Mouse (Mus musculus): ENCODE measurements at regions not wholly inside any gene's neighbourhood (a gene's known extent, or its start where the extent isn't known, plus 50 kb on each side); places are given as distances from the start of the nearest gene placed in this dataset.
A peak's percentile ranks its signal among the peaks of the same experiment; 100 is the strongest.

- DNase-seq = no peak
- intact Hi-C loops (cut with DNase I) = no loop called here
These were observed 77.5 kb upstream of the Tiam2 start for GRCm38 (mm10) chr17:3248875-3249274.

DNA sequence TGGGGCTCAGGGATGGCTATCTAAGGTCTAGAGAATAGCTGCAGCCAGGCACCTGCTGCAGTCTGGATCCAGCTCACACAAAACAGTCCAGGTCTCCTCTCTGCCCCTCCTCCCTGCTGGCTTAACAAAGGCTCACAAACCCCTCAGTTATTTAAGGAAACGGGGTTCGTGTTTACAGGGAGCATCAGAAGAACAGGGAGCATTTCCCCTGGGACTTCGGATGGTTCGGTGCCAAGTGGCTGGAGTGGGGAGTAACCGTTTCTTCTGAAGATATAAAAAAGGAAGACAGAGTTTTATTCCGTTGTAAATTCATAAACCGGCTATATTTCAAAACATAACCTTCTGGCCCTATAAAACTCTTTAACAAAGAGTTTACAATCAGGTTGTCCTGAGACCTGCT lies 77.1 kb upstream of the Tiam2 start:
- intact Hi-C loops (cut with DNase I) = no loop called here

GRCm38 (mm10) chr17:3251176-3251575 lies 75.2 kb upstream of the Tiam2 start:
- intact Hi-C loops (cut with DNase I) = no loop called here
- no peak for DNase-seq

More for the DNA sequence above, 77.1 kb upstream of the Tiam2 start:
- peak; percentile 50 for DNase-seq

DNA sequence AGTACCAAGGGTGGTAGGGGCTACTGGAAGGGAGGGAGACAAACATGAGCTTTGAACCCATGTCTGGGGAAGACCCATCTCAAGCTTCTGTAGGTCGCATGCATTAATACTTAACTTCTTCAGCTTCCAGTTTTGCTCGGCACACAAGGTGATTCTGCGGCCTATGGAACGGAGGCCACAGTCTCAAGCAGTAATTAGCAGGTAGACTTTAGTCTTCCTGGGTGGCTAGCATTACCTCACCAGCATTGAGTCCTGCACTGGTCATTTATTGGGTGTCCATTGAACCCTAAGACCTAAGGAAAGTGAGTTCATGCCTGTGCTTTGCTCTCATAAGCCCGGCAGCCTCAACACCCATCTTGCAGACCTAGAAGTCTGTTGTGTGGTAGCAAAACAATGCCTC lies 74.4 kb upstream of the Tiam2 start:
- intact Hi-C loops (cut with DNase I) = no loop called here
- DNase-seq = no peak

DNA sequence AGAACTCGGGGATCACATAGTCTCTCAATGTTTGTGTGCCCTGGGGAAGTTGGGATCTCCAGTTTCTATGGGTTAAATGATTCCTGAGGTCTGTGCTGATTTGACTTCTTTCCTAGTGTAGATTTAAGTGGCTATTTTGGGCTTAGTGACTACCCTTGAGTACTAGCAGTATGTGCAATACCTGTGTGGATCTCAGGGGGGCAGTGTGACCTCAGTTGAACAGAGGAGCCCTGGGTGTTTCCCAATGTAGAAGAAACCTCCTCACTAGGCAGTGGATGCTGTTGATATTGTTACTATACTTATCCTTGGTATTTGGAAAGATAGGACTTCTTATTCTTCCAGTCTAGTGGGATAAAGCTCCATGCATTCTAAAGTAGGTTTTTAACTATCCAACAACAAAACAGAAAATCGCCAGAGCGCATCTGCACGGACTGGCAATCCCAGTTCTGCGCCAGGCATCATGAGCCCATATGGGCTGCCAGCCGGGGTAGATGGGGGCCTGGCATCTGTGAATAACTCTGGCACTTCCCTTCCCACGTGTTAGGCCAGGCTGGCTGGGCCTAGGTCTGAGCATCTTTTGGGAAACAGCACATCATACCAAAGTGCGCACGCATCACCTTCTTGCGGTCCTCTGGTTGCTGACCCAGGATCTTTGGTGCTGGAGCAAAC lies 72.7 kb upstream of the Tiam2 start:
- peak; percentile 62 for DNase-seq
- intact Hi-C loops (cut with DNase I) = no loop called here

DNA sequence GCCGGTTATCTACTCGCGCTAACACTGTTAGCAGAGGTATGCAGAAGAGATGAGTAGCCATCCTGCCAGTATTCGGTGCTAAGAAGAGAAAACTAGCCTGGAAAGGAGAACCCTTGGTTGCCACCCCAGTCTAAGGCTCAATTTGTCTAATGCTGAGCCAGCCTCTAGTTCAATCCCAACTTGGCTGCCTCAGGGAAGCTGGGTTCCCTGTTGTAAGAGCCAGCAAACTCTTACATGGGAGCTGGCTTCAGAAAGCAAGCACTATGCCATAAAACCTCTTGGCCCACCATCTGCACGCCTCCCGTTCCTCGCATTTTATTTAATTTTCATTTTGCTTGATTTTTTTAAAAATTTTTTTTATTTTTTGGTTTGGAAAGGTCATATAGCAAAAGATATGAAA lies 69.6 kb upstream of the Tiam2 start:
- no peak for DNase-seq
- intact Hi-C loops (cut with DNase I) = no loop called here

GRCm38 (mm10) chr17:3258811-3259510 lies 67.4 kb upstream of the Tiam2 start:
- intact Hi-C loops (cut with DNase I) = no loop called here
- no peak for DNase-seq

- no peak for DNase-seq
- intact Hi-C loops (cut with DNase I) = no loop called here
These were observed 65.6 kb upstream of the Tiam2 start for GRCm38 (mm10) chr17:3260796-3261195.

GRCm38 (mm10) chr17:3273108-3274091 lies 53.0 kb upstream of the Tiam2 start:
- intact Hi-C loops (cut with DNase I) = loop anchor here (10.0 kb wide), 1 partner anchor 241 kb away; no protein-coding TSS in a partner anchor
- peak; percentile 85 for DNase-seq

DNA sequence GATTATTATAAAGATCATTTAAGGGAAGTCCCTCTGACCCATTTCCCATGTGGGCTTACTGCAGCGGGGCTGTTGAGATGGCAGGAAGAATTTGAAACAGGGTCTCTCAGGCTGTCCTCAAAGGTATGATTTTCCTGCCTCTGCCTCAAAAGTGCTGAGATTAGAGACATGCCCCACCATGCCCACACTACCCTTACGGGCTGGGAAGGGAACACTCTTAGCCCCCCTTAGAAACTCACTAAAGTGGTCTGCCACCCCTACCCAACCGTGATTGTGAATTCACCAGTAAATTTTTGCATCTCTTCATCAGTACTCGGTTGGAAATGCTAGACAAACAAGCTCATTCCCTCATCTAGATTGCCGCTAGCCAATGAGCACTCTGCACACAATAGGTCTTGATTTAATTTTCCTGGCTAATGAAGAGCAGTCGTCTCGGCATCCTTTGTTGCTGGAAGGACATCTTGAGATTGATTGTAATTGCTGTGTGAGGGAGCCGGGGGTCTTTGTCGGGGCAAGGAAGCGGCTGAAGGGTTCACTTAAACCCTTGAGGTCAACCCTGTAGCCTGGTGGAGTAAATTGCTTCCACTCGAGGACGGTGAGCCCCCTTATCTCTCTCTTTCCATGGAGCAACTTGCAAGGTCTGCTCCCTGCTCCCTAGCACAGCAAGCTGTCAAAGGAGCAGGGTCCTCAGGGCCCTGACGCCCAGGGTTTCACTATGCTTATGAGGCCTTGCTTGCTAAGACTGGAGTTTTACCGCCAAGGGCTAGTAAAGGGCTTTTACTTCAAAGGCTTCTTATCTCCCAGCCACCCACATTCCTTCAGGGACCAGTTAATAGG lies 51.7 kb upstream of the Tiam2 start:
- intact Hi-C loops (cut with DNase I) = loop anchor here (5.0 to 10.0 kb wide), 2 partner anchors 173 to 240 kb away; no protein-coding TSS in a partner anchor
- no peak for DNase-seq
